Mouse (Mus musculus): ENCODE data around the gene Tesk2.
A peak's percentile ranks its signal among the peaks of the same experiment; 100 is the strongest.

Tesk2 gene

DNA sequence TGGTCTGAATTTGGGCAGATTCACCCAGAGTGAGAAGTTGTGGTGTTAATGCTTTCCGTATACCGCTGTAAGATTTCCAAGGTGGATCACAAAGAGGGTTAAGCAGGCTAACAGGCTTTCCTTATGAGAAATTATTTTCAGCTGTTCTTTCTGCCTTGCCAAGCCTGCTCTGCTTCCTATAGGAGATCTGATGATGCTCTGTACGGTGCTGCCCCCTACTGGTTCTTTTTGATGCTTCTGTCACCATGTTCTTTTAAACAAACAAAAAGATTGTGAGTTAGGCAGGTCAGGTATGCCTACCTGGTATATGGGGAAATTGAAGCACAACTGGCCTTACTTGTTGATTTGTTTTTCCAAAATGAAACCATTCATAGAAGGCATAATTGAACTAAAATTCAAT is 68.2 kb downstream of the Tesk2 start:
- peak; percentile 89 for DNase-seq (ENCODE audit: low read depth, low spot score)

DNA sequence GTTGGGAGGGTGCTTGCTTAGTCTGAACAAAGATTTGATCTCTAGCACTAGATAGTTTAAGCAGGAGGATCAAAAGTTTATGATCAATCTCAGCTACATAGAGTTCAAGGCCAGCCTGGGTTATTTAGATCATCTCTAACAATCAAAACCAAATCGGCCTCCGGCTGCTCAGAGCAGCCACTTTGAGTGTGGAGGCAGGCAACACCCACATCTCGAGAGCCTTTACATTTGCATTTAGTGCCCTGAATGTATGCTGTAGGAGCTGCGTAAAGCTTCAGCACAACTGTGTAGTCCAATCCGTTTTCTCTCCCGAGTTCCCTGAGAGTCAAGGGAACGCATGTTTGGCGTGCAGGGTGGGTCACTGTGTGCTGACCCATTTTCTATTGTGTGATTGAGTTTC is 71.7 kb downstream of the Tesk2 start:
- peak; percentile 51 for DNase-seq (ENCODE audit: low read depth, low spot score)

DNA sequence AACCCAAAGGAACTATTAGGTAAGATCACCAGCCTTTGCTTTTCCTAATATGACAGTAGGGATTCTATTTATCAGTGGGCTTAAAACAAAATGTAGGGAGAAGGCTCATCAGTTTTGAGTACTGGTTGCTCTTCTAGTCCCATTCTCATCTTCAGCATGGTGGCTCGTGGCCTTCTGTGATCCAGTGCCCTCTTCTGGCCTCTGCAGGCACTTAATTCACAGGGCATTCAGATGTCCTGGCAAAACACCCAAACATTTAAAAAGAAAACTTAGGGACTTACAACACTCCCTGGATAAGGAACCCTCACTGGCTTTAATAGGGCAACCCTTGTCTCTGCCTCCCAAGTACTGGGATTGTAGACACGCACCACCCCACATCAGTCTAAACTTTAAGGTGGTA is 73.5 kb downstream of the Tesk2 start:
- DNase-seq (ENCODE audit: low read depth, low spot score), result no peak

DNA sequence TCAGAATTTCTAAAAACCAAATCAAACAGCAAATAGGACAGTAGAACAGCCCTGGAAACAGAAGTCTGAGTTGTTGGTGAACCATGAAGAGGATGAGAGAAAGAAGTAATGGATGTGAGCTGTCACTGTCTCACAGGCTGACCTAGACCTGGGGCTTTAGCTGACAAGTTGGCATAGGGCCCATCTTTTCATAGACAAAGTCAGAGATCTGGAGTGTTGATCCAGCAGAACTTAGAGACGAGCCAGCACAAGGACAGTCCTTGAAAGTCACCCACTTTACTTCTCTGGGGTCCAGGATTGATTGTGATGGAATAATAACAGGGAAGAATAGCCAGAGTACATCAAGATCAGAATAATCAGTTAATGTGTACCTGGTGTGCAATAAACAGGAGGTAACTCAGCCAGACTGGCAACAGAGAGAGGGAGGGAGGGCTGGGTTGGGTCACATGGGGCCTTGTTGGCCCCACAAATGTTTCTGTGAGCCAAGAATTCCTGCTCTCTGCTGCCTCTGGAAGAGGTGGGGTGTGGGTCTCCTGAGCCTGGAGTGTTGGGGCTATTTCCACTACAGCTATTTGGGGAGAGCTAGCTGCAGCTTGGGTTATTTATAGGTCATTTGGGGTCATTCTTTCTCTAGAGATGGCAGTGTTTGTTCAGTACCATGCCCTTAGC is 75.8 kb downstream of the Tesk2 start:
- DNase-seq (ENCODE audit: low read depth, low spot score), result no peak

DNA sequence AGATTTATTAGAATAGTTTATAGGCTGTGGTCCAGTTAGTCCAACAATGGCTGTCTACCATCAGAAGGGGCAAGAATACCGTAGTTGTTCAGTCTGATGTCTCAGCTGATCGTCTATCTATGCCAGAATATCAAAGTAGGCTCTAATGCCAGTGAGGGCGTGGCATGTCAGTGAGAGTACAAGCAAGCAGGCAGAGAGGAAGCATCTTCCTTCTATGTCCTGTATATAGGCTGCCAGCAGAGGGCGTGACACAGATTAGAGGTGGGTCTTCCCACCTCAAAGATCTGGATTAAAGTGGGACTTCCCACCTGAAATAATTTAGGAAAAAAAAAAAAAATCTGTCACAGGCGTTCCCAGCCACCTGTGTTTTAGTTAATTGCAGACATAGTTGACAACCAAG is 79.2 kb downstream of the Tesk2 start:
- peak; percentile 81 for DNase-seq (ENCODE audit: low read depth, low spot score)

DNA sequence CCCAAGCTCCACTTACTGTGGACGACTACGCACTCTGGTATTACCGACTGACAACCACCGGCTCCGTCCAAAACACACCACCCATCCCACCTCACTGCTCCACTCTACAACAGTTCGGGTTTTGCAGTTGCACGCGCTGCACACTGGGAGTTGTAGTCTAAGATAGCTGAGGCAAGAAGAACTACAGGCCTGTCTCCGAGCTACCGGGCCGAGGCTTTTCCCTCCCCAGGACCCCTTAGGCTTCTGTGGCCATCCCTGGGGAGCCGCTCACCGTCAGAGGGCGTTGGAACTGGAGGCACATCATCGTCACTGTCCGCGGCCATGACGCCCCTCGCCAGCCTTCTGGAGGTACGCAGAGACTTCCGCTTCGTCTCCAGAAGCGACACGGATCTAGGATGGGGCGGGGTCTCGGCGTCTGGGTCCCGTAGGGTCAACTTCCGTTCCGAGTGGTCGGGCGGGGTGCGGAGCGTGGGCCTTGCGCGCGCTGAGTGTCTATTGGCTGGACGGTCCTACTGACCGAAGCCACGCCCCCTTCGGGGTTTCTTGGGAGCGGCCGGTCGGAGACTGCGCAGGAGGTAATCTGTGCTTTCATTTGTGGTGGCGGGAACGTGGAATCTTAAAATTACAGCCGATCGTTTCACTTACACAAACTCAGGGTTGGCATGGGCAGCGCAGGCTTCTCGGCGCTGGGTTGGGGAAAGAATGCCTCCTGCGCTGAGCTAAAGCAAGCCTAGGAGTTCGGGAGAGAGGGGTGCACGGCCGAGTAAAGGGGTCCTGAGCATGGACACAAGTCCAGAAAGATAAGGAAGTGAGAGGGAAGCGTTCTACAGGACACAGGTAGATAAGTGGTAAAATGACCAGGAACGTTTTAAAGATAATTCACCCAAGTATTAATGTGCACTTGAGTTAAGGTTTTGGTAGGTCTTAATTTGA is 86.7 kb downstream of the Tesk2 start, which contains the start of the genes Toe1 and Mutyh:
Toe1 (minus strand) TSS at position 444 of the 933 bp plus-strand sequence.
Mutyh (plus strand) TSS at position 527 of the 933 bp plus-strand sequence.
- DNase-seq (ENCODE audit: low read depth, low spot score), result peak; percentile 99

DNA sequence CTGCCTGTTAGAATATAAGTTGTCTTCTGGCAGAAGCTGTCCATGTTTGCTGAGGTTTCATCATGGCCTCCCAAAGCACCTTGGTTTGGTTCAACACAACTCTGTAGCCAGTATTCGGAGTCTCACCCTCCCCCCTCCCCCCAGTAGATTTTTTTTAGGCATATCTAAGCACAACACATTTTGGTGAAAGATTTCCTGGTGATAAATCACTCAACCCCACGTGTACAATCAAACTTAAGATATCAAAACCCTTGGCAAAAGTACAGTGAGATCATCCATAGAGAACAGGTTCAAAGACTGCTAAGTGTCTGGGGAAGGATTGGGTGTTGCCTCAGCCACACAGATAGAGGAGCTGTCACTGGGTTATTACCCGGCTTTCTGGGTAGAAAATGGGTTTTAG is 90.3 kb downstream of the Tesk2 start:
- DNase-seq (ENCODE audit: low read depth, low spot score), result no peak

DNA sequence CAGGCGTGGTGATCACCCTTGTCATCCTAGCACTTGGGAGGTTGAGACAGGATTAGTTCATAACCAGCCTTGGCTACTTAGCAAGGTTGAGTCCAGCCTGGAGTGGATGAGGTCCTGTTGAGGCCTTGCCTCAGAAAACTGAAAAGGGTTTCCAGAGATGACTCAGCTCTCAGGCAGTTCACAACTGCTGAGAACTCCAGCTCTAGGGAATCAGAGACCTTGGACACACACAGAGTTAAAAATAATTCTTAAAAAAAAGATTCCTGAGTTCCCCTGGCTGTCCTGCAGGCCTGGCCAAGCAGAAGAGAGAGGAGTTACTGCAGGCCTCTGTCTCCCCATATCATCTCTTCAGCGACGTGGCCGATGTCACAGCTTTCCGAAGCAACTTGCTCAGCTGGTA is 94.5 kb downstream of the Tesk2 start:
- no peak for DNase-seq (ENCODE audit: low read depth, low spot score)

DNA sequence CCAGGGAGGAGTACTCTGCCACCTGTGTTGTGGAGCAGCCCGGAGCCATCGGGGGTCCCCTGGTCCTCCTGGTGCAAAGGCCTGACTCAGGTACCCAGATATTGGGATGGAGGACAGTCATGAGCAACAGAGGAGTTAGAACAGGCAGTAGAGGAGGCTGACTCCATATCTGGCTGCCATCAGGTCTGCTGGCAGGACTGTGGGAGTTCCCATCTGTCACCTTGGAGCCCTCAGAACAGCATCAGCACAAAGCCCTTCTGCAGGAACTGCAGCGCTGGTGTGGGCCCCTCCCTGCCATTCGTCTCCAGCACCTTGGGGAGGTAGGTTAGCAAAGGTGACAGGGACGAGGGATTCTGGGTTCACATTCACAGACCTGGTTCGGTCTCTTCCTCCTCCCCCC is 96.7 kb downstream of the Tesk2 start:
- DNase-seq (ENCODE audit: low read depth, low spot score), result no peak

DNA sequence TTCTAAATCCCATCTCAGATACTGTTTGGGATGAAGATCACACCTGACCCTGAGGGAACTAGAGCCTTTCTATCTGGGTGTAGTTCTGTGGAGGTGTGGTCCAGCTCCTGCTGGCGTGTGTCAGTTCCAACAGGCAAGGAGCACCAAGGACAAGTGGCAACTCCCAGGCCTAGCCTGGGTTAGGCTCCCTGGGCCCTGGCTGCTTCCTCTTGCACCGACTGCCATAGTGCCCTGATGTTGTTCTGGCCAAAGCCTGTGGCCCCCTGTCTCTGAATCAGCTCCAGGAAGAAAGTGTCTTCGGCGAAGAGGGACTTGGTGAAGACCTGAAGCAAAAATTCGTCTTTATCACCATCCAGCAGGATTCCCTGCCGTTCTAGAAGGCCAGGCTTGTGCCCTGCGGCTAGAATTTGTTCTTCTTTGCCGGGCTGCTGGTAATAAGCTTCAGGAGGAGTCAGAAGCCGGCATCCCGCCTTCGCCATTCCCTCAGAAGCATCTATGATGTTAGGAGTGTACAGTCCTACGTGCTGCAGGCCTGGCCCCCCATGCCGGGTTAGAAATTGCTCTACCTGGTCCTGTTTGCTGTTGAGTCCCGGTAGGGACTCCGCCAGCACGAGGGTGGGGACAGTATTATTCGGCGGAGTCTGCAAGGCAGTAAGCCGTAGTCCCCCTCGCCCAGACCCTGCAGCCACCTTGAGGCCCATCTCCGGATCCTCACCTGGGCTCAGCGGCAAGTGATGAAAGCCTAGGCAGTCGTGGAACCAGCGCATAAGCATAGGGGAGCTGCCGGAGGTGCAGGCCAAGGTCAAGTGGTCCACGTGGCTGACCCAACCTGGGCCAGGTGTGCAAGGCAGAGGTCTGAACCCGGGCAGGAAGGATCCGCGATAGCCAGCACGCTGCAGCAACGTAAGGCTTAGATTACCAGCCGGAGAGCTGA is 99.5 kb downstream of the Tesk2 start:
- peak; percentile 69 for DNase-seq (ENCODE audit: low read depth, low spot score)

DNA sequence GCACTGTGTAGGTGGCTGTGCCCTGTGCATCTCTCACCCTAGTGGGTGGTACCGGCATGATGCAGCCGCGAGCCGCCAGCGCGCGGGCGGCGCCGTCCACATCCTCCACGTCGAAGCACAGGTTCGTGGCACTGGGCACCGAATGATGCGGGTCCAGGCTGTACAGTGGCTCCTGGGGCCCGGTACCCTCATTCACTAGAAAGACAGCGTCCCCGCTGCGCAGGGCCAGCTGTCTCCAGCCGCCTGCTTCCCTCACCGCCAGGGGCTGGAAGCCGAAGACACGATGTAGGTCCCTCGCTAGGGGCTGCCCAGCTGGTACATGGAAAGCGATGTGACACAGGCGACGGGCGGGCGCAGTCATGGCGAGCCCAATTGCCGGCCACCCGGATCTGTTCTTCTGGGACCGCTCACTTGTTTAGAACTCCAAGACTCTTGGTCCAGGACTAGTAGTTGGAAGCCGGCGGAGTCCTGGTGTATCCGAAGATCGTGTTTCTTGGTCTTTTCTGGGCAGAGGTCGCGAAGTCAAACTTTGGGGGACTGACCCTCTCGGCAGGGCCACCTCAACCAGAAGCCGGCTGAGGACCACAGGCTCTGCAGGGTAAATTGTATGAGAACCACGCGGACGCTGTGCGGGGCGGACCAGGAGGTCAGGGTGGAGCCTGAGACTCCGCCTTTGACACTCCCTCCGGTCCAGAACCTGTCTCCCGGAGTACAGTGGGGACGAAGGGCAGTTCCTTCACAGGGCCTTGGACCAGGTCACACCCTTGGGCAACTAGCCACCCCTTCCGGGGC is 100.3 kb downstream of the Tesk2 start:
- DNase-seq (ENCODE audit: low read depth, low spot score), result peak; percentile 73

DNA sequence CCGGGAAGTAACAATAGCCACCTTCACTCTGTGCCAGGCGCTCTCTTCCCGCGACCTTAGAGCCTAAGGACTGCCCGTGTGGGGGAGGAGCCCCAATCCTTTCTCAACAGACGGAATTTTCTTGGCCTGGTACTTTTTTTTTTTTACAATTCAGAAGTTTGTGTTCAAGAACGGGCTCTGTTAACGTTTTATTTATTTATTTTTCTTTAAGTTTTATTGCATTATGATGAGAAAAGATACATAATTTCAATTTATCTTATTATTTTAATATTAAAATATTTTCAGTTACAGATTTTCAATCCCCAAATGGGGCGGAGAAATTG is 100.9 kb downstream of the Tesk2 start, which contains the start of gene Hpdl:
Hpdl (minus strand) TSS at position 14 of the 323 bp plus-strand sequence.
- DNase-seq (ENCODE audit: low read depth, low spot score), result no peak

DNA sequence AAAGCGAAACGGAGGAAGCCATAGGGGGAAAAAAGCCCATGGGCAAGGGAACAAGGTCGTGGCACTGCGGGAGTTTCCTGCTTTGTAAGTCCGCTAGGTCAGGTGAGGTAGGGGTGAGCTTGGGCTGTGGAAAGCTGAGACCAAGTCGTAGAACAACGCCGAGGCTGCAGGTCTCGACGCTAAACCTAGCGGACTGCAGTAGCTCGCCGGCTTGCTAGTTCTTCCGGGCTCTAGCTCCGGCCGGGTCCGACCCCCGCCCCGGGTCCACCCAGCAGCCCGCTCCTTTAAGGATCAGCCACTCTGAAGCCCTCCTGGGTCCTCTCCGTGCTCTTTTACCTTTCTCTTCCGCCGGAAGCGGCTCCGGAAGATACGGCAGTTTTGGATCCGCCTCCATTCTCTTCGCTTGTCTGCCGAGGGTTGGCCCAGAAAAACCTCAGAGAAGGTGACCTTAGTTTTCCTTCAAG is 103.8 kb downstream of the Tesk2 start:
- DNase-seq (ENCODE audit: low read depth, low spot score), result peak; percentile 85

DNA sequence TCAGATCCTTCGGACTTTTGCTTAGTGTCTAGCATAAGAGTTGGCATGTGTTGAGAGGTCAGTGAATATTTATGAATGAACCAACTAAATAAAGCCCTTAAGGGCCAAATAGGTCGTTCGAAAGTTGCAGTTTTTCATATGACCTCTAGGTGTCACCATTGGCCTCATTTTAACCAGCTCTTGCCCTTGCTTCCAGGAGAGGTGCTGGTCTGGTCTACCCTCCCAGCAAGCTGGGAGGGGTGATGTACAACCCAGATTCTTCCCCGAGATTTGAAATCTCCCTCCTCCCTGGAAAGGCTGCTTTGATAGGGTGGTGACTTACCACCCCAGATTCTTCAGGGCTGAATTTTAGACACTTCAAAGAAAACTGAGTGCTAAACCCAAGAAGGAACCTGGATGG is 107.1 kb downstream of the Tesk2 start:
- peak; percentile 86 for DNase-seq (ENCODE audit: low read depth, low spot score)

DNA sequence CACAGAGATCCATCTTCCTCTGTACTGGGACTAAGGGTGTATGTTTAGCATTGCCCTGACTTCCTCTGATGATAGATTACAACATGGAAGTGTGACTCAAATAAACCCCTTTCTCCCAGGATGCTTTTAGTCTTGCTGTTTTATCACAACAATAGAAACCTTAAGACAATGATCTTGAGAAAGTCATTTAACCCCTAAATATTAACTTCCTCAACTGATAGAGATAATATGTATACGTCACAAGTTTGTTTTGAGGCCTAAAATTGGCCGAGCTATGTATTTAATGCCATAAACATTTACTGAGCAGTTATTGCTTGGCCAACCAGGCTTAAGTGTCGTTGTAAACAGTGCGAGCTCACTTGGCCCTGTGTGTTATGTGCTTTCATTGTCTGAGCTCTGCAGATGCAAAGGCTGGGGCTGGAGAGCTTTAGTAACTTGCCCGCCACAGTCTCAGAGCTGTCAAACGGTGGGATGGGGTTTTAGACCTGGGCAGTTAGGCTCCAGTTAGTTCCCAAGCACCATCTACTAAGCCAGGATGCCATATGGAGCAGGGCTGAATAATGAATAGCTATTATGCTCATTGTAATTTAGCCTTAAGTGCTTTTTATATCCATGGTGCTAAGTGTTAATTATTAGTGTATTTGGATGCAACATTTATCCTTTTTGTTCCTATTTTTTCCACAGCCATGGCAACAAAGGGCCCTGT is 108.8 kb downstream of the Tesk2 start:
- DNase-seq (ENCODE audit: low read depth, low spot score), result no peak

DNA sequence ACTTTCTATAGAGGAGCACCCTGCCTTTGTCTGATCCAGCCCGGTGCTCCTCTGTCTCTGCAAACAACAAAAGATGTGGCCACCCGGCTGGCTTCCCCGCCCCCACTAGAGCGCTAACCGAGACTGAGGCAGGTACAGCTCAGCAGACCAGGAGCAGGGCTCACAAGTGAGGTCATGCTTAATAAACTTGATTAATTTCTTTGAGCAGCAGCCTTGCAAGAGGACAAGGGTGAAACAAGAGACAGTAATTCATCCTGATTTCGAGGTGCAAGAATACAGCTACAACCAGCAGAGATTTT is 109.3 kb downstream of the Tesk2 start:
- peak; percentile 33 for DNase-seq (ENCODE audit: low read depth, low spot score)

DNA sequence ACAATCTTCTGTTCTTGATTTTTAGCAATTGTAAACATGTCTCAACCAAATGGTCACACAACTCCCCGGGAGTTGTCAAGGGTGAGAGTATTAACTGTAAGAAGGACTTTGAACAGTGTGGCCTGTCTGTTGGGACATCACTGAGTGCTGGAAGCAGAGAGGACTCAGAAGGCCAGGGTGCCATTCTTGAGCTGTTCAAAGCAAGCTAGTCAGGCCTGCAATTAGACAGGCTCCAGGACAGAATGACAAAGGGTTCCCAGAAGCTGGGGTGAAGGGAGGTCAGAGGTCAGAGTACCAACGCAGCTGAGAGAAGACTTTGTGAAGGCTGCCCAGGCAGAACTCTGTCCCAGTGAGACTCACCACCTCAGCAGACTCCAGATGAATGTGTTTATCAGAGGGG is 118.3 kb downstream of the Tesk2 start:
- peak; percentile 11 for DNase-seq (ENCODE audit: low read depth, low spot score)

DNA sequence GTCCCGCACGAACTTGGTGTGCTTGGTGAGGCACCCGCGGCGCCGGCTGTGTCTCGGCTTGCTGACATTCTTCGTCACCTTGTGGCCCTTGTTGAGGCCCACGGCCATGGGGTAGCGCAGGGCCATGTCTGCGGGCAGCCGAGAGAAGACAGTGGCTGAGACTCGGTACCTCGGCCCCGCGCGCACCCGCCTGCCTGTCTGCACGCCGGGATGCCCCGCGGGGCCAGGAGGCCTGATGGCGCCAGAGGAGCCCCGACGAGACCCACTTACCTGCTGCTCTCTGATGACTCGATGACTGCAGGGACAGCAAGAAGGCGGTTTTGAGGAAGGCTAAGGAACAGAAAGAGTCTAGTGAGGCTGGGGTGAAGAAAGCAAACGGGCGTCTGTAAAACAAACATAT is 119.3 kb downstream of the Tesk2 start:
- peak; percentile 63 for DNase-seq (ENCODE audit: low read depth, low spot score)

DNA sequence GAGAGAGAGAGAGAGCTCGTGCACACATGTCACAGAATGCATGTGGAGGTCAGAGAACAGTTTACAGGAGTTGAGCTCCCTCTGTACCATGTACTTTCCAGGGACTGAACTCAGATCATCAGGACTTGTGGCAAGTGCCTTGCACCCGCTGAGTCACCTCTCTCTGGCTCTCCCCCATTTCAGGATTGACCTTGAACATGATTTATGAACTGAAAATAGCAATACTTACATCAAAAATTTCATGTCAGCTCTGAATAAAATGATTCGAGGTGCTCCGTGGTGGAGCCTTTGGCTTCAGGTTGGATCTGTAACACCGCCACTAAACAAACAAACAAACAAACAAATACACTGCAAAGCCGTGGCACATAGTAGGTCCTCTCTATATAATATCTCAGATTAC is 120.1 kb downstream of the Tesk2 start:
- DNase-seq (ENCODE audit: low read depth, low spot score), result no peak

DNA sequence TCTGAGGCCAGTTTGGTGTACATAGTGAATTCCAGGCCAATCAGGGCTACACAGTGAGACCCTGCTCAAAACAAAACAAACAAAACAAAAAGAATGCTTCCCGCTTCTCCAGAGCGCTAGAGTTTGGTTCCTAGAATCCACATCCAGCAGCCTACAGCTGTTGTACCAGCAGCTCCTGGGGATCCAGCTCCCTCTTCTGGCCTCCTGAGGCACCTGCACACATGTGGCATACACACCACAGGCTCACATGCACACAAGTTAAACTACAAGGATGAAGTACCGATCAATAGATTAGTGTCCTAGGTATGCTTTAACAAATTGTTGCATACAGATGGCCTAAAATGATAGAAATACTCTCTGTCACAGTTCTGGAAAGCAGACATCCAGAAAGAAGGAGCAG is 123.6 kb downstream of the Tesk2 start:
- peak; percentile 79 for DNase-seq (ENCODE audit: low read depth, low spot score)

Measured in ZHBTc4 (cell line).